ENCODE assay signal across 12 mouse cellular contexts in genomic region chr6:93856783-93857182, GRCm38 (mm10).
A peak's percentile ranks its signal among the peaks of the same experiment; 100 is the strongest.
DNase-seq lines count a peak whose midpoint lies in the region; ATAC-seq lines count a peak whose summit lies in the region.
"Had no signal": no experiment of that assay in that cellular context is flagged by ENCODE, and none has a peak within 500 bp of the region (broad histone marks: within the 10 kb centered on the region; RNA-seq: fewer than 3 reads in every experiment).

No protein-coding gene starts in this region.

- ATAC-seq in forebrain, embryonic 16.5 days = peak; percentile 19; the same call in 1 of the 2 replicates

- peak; percentile 77 for DNase-seq in heart, embryonic 10.5 days (ENCODE audit: low spot score)
- DNase-seq in heart, postnatal 4 days = no peak
- DNase-seq in embryonic facial prominence, embryonic 10.5 days (ENCODE audit: low spot score) = no peak
- no peak for DNase-seq in limb, embryonic 10.5 days (ENCODE audit: low spot score)
- DNase-seq in retina, postnatal 1 day = no peak
- no peak for DNase-seq in kidney, adult 11 months
- DNase-seq in frontal cortex, postnatal 25 days (ENCODE audit: low spot score in 2 of 2) = no peak
- DNase-seq: embryo, embryonic 11 days had no signal

- no peak overlapping the region for H3K4me2 ChIP-seq in forebrain, embryonic 16.5 days (ENCODE audit: low read length)
- H3K4me2 ChIP-seq: liver, embryonic 11.5 days; lung, embryonic 15.5 days; neural tube, embryonic 12.5 days had no signal

- H3K27me3 ChIP-seq in heart, embryonic 10.5 days (ENCODE audit: insufficient read depth, poor library complexity, severe bottlenecking) = no peaks in the 10 kb centered on the region
- no peaks in the 10 kb centered on the region for H3K27me3 ChIP-seq in embryonic facial prominence, embryonic 10.5 days (replicated peaks; ENCODE audit: low read depth, poor library complexity, severe bottlenecking)
- H3K27me3 ChIP-seq in forebrain, embryonic 16.5 days (replicated peaks; ENCODE audit: control insufficient read depth, insufficient read depth, low read length) = no peaks in the 10 kb centered on the region
- no peaks in the 10 kb centered on the region for H3K27me3 ChIP-seq in limb, embryonic 10.5 days (ENCODE audit: low read depth, poor library complexity, severe bottlenecking)
- H3K27me3 ChIP-seq: lung, embryonic 15.5 days; neural tube, embryonic 12.5 days had no signal

- 18% methylated on average over 1 of the region's 1 CpGs for WGBS in heart, embryonic 10.5 days
- 22% methylated on average over 1 of the region's 1 CpGs for WGBS in embryonic facial prominence, embryonic 10.5 days
- 13% methylated on average over 1 of the region's 1 CpGs for WGBS in forebrain, embryonic 16.5 days
- 23% methylated on average over 1 of the region's 1 CpGs for WGBS in limb, embryonic 10.5 days

- no peaks in the 10 kb centered on the region for H3K9me3 ChIP-seq in heart, embryonic 10.5 days
- no peaks in the 10 kb centered on the region for H3K9me3 ChIP-seq in embryonic facial prominence, embryonic 10.5 days
- H3K9me3 ChIP-seq in forebrain, embryonic 16.5 days (ENCODE audit: control insufficient read depth, low read length) = no peaks in the 10 kb centered on the region
- no peaks in the 10 kb centered on the region for H3K9me3 ChIP-seq in limb, embryonic 10.5 days (replicated peaks)
- H3K9me3 ChIP-seq: lung, embryonic 15.5 days; neural tube, embryonic 12.5 days had no signal

- no peak overlapping the region for H3K9ac ChIP-seq in forebrain, embryonic 16.5 days (replicated peaks; ENCODE audit: low read depth, low read length)
- H3K9ac ChIP-seq: lung, embryonic 15.5 days had no signal

- H3K36me3 ChIP-seq in heart, embryonic 10.5 days = no peaks in the 10 kb centered on the region
- no peaks in the 10 kb centered on the region for H3K36me3 ChIP-seq in embryonic facial prominence, embryonic 10.5 days (replicated peaks)
- H3K36me3 ChIP-seq in forebrain, embryonic 16.5 days (ENCODE audit: control insufficient read depth, insufficient read depth) = no peaks in the 10 kb centered on the region
- no peaks in the 10 kb centered on the region for H3K36me3 ChIP-seq in limb, embryonic 10.5 days
- H3K36me3 ChIP-seq: lung, embryonic 15.5 days; neural tube, embryonic 12.5 days had no signal

- H3K27ac ChIP-seq in heart, embryonic 10.5 days = peak overlapping the region; percentile 73
- H3K27ac ChIP-seq in embryonic facial prominence, embryonic 10.5 days (replicated peaks) = peak overlapping the region; percentile 66
- H3K27ac ChIP-seq in forebrain, embryonic 16.5 days (ENCODE audit: low read length) = no peak overlapping the region
- H3K27ac ChIP-seq in limb, embryonic 10.5 days = peak overlapping the region; percentile 68
- H3K27ac ChIP-seq: lung, embryonic 15.5 days had no signal

- peaks cover 26% of the 10 kb centered on the region for H3K4me1 ChIP-seq in heart, embryonic 10.5 days
- peaks cover 21% of the 10 kb centered on the region for H3K4me1 ChIP-seq in embryonic facial prominence, embryonic 10.5 days
- H3K4me1 ChIP-seq in forebrain, embryonic 16.5 days (replicated peaks; ENCODE audit: control insufficient read depth, insufficient read depth, low read length) = peaks cover 15% of the 10 kb centered on the region
- peaks cover 23% of the 10 kb centered on the region for H3K4me1 ChIP-seq in limb, embryonic 10.5 days

- no peak overlapping the region for H3K4me3 ChIP-seq in heart, embryonic 10.5 days
- H3K4me3 ChIP-seq in embryonic facial prominence, embryonic 10.5 days = no peak overlapping the region
- no peak overlapping the region for H3K4me3 ChIP-seq in forebrain, embryonic 16.5 days (replicated peaks; ENCODE audit: low read length)
- H3K4me3 ChIP-seq in limb, embryonic 10.5 days = no peak overlapping the region
- H3K4me3 ChIP-seq: lung, embryonic 15.5 days; neural tube, embryonic 12.5 days had no signal
